In the genomic region with DNA sequence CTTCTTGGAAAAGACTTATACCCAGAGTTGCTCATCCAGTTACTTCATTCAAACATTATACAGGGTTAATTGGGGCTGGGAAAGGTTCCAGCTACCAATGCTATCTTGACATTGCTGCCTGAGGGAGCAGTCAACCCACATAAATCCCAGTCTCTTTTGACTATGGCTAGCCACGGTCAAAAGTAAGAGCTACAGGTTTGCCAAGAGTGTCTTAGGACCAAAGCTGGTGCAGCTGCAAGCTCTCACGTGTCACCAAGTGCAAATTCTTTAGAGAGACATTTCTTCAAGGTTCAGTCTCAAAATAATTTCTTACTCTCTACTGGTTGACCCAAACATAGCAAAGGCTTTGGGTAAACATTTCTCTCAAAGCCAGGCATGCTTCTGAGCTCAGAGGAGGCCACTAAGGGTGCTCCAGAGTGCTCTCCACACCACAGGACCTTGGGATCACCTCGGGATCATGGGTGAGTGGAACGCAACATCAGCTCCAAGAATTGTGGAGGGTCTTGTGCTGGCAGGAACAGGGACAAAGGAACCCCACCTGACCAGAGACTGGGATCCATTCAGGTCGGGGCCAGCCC, we compare ENCODE assay signal across 16 mouse cellular contexts.
DNase-seq lines count a peak whose midpoint lies in the region; ATAC-seq and TF ChIP-seq lines count a peak whose summit lies in the region.
"Had no signal": no experiment of that assay in that cellular context is flagged by ENCODE, and none has a peak within 500 bp of the region (broad histone marks: within the 10 kb centered on the region; RNA-seq: fewer than 3 reads in every experiment).

No protein-coding gene starts in this region.

- H3K4me2 ChIP-seq in kidney, embryonic 14.5 days (replicated peaks; ENCODE audit: low read depth, low read length) = no peak overlapping the region
- H3K4me2 ChIP-seq in lung, postnatal 0 days (replicated peaks; ENCODE audit: low read depth, low read length) = no peak overlapping the region
- H3K4me2 ChIP-seq: forebrain, embryonic 15.5 days; hindbrain, embryonic 13.5 days had no signal

- no peak for TF ChIP-seq POLR2A in lung, adult 2 months (IDR thresholded peaks at IDR 0.05; ENCODE audit: borderline replicate concordance, extremely low read depth, low read depth, low read length)

- no peaks in the 10 kb centered on the region for H3K36me3 ChIP-seq in kidney, embryonic 14.5 days (ENCODE audit: control insufficient read depth, insufficient read depth, low read length)
- no peaks in the 10 kb centered on the region for H3K36me3 ChIP-seq in lung, postnatal 0 days (ENCODE audit: insufficient read depth, low read length)
- H3K36me3 ChIP-seq: forebrain, embryonic 15.5 days; hindbrain, embryonic 13.5 days had no signal

- H3K4me1 ChIP-seq in kidney, embryonic 14.5 days (ENCODE audit: control insufficient read depth, insufficient read depth, low read length) = no peaks in the 10 kb centered on the region
- H3K4me1 ChIP-seq in lung, postnatal 0 days (ENCODE audit: insufficient read depth, low read depth, low read length) = no peaks in the 10 kb centered on the region
- no peaks in the 10 kb centered on the region for H3K4me1 ChIP-seq in lung, adult 2 months (ENCODE audit: control insufficient read depth, insufficient read depth, low read length)
- H3K4me1 ChIP-seq: forebrain, embryonic 15.5 days; hindbrain, embryonic 13.5 days had no signal

- peak; percentile 77 for ATAC-seq in kidney, embryonic 14.5 days (ENCODE audit: low FRiP score, low TSS enrichment)
- ATAC-seq in lung, postnatal 0 days = no peak
- ATAC-seq: forebrain, embryonic 15.5 days had no signal

- no peak overlapping the region for H3K27ac ChIP-seq in kidney, embryonic 14.5 days (ENCODE audit: low read depth, low read length)
- no peak overlapping the region for H3K27ac ChIP-seq in lung, postnatal 0 days (ENCODE audit: low read length)
- H3K27ac ChIP-seq: forebrain, embryonic 15.5 days; hindbrain, embryonic 13.5 days had no signal

- no peak for DNase-seq in kidney, adult 18-20 months
- peak; percentile 18 for DNase-seq in kidney, postnatal 10 days
- DNase-seq in kidney, adult 9 months = no peak
- DNase-seq in lung, postnatal 0 days (ENCODE audit: low spot score) = peak; percentile 9
- no peak for DNase-seq in lung, adult 2 months
- DNase-seq in cerebellum, postnatal 10 days = no peak
- DNase-seq: adrenal gland, adult 2 months; adrenal gland, postnatal 25 days; cerebellum, adult 18-20 months; cerebellum, adult 9-11 months; gastrocnemius, postnatal 36 days; heart, adult 11 months; heart, postnatal 10 days had no signal

- no peaks in the 10 kb centered on the region for H3K27me3 ChIP-seq in kidney, embryonic 14.5 days (ENCODE audit: control insufficient read depth, insufficient read depth, low read length)
- H3K27me3 ChIP-seq in lung, postnatal 0 days (replicated peaks; ENCODE audit: insufficient read depth, low read length) = no peaks in the 10 kb centered on the region
- H3K27me3 ChIP-seq: forebrain, embryonic 15.5 days had no signal

- TF ChIP-seq EP300 in lung, postnatal 0 days (IDR thresholded peaks at IDR 0.05) = no peak

- no peak overlapping the region for H3K9ac ChIP-seq in kidney, embryonic 14.5 days (ENCODE audit: low read depth, low read length)
- no peak overlapping the region for H3K9ac ChIP-seq in lung, postnatal 0 days (replicated peaks; ENCODE audit: low read depth)
- H3K9ac ChIP-seq: forebrain, embryonic 15.5 days; hindbrain, embryonic 13.5 days had no signal

- no peak for TF ChIP-seq CTCF in lung, postnatal 0 days (IDR thresholded peaks at IDR 0.05)
- TF ChIP-seq CTCF in lung, adult 2 months (IDR thresholded peaks at IDR 0.05; ENCODE audit: insufficient read depth, low read length) = no peak

- 51% methylated on average over 5 of the region's 5 CpGs for WGBS in kidney, embryonic 14.5 days
- WGBS in lung, postnatal 0 days = 58% methylated on average over 5 of the region's 5 CpGs
- 60% methylated on average over 5 of the region's 5 CpGs for WGBS in lung, adult 2 months

- H3K9me3 ChIP-seq in kidney, embryonic 14.5 days (ENCODE audit: control insufficient read depth, low read length) = no peaks in the 10 kb centered on the region
- H3K9me3 ChIP-seq in lung, postnatal 0 days (ENCODE audit: low read length) = no peaks in the 10 kb centered on the region
- H3K9me3 ChIP-seq: forebrain, embryonic 15.5 days; hindbrain, embryonic 13.5 days had no signal

- H3K4me3 ChIP-seq in kidney, embryonic 14.5 days (ENCODE audit: low read length) = no peak overlapping the region
- H3K4me3 ChIP-seq in lung, postnatal 0 days (ENCODE audit: low read depth, low read length) = no peak overlapping the region
- no peak overlapping the region for H3K4me3 ChIP-seq in lung, adult 2 months (replicated peaks; ENCODE audit: extremely low read depth, low read depth, low read length)
- H3K4me3 ChIP-seq: forebrain, embryonic 15.5 days; hindbrain, embryonic 13.5 days had no signal

Comparison
In these comparisons a context has a peak if more than half of its experiments do, and no peak if none do; other contexts are left out.
1. DNase-seq: peak in kidney, postnatal 10 days (single experiment) and lung, postnatal 0 days (single experiment); none in kidney, adult 18-20 months (single experiment), kidney, adult 9 months (single experiment), lung, adult 2 months (single experiment) and cerebellum, postnatal 10 days (0 of 2).